Mouse (Mus musculus): ENCODE measurements around the gene Lce1b.
"Not testable (repeated sequence)": the region's sequence is repeated elsewhere in the genome, so short reads cannot be mapped to it uniquely, and the experiment has no call there.

Lce1b gene

DNA sequence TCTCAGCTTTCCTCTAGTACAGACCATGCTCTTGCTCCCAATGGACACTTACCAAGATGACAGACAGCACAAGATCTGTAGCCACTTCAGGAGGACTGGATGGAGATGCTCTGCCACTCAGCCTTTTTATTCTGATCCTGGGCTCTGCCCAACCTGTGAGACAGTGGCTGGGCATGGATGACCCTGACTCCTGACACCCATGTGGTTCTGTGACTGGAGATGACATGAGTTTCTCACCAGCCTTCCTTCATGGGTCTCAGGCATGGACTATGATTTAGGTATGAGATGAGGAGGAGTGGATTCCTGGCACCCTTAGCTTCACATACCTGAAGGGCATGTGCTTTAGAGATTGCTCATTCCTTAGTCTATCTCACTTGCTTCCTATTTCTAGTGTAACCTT, at the start of gene Lce1b:
Gene Lce1b (minus strand): TSS at position 101 of the 400 bp plus-strand sequence.
- Histone ChIP-seq H3K27me3 (ENCODE audit: control insufficient read depth, insufficient read depth, low read length, poor library complexity, severe bottlenecking) (no peaks in the 10 kb centered on the region), H3K36me3 (ENCODE audit: control insufficient read depth, insufficient read depth, low read length, poor library complexity, severe bottlenecking) (no peaks in the 10 kb centered on the region)
- no peak for DNase-seq (ENCODE audit: low read depth, low spot score)

DNA sequence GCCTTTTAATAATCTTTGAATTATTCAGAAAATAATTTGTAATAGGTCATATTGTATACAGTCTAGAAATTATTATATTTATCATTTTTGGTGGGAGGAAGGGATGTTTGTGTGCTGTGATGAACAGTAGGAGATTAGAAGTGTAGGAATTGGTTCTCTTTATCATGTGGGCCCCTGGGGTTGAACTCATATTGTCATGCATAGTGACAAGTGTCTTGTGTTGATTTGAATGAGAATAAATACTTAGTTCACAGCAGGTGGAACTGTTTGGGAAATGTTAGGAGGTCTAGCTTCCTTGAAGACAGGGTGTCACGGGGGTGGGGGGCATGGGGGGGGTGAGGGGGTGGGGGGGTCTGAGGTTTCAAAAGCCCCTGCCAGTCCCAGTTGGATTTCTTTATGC, 37.9 kb upstream of the Lce1b start:
- H3K36me3 ChIP-seq (ENCODE audit: control insufficient read depth, insufficient read depth, low read length, poor library complexity, severe bottlenecking): no peaks in the 10 kb centered on the region
- no peaks in the 10 kb centered on the region for H3K27me3 ChIP-seq (ENCODE audit: control insufficient read depth, insufficient read depth, low read length, poor library complexity, severe bottlenecking)
- DNase-seq (ENCODE audit: low read depth, low spot score): no peak

DNA sequence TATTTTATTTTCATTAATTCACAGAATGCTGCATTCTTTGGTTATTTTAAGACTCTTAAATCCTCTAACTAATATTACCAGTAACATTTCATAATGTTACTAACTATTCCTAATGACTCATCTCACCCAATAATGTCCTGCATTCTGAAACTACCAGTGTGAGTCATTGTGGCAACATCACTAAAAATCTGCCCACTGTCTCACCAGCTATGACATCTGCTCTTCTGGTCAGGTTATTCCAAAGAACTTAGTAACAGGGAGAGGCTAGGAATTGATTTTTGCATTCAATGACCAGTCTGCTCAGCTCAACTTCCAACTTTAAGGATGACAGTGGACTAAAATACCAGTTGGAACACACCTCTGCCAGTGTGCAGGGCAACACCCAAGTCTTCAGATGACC, 35.0 kb upstream of the Lce1b start:
- DNase-seq (ENCODE audit: low read depth, low spot score): no peak
- H3K36me3 ChIP-seq (ENCODE audit: control insufficient read depth, insufficient read depth, low read length, poor library complexity, severe bottlenecking): no peaks in the 10 kb centered on the region
- no peaks in the 10 kb centered on the region for H3K27me3 ChIP-seq (ENCODE audit: control insufficient read depth, insufficient read depth, low read length, poor library complexity, severe bottlenecking)

DNA sequence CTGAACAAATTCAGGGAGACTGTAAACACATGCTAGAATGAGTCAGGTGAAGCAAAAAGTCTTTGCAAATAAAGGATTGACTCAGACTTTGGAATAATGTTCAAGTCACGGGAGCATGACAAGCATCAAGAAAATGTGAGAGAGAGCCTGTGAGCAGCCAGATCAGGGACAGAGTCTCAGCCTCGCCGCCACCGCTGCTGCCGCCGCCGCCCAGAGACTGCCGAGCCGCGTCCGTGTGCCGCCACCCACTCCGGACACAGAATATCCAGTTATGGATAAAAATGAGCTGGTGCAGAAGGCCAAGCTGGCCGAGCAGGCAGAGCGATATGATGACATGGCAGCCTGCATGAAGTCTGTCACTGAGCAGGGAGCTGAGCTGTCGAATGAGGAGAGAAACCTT, 32.4 kb upstream of the Lce1b start:
- not testable (repeated sequence) for H3K36me3 ChIP-seq (ENCODE audit: control insufficient read depth, insufficient read depth, low read length, poor library complexity, severe bottlenecking); DNase-seq (ENCODE audit: low read depth, low spot score); H3K27me3 ChIP-seq (ENCODE audit: control insufficient read depth, insufficient read depth, low read length, poor library complexity, severe bottlenecking)

DNA sequence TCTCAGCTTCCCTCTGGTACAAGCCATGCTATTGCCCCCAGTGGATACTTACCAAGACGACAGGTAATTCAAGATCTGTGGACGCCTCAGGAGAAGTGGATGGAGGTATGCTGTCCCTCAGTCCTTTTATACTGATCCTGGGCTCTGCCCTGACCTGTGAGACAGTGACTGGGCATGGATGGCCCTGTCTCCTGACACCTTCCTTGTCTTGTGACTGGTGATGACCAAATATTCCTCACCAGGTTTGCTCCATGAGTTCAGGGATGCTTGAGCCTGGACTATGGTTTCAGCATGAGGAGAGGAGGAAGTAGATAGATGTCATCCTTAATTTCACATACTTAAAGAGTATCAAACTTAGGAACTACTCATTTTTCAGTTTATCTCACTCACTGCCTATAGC, 30.4 kb upstream of the Lce1b start, which contains the start of gene Lce1d:
Gene Lce1d (minus strand): TSS at position 101 of the 400 bp plus-strand sequence.
- Histone ChIP-seq H3K36me3 (ENCODE audit: control insufficient read depth, insufficient read depth, low read length, poor library complexity, severe bottlenecking) (no peaks in the 10 kb centered on the region), H3K27me3 (ENCODE audit: control insufficient read depth, insufficient read depth, low read length, poor library complexity, severe bottlenecking) (no peaks in the 10 kb centered on the region)
- no peak for DNase-seq (ENCODE audit: low read depth, low spot score)

DNA sequence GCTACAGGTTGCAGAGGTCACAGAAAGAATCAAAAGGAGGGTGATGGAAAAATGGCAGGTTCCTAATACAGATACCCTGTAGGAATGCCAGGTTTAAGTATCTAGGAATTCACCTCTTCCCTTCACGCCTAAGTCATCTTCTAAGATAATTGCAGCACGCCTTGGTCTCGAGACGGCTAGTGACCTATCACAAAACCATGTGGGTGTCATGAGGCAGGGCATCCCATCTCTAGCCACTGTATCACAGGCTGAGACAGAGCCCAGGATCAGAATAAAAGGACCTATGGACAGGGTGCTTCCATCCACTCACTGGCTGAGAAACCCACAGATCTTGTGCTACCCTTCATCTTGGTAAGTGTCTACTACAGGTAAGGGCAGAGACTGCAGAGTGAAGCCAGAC, 22.2 kb upstream of the Lce1b start, which contains the start of gene Lce1c:
Gene Lce1c (plus strand): TSS at position 301 of the 400 bp plus-strand sequence.
- H3K36me3 ChIP-seq (ENCODE audit: control insufficient read depth, insufficient read depth, low read length, poor library complexity, severe bottlenecking): no peaks in the 10 kb centered on the region
- no peaks in the 10 kb centered on the region for H3K27me3 ChIP-seq (ENCODE audit: control insufficient read depth, insufficient read depth, low read length, poor library complexity, severe bottlenecking)
- no peak for DNase-seq (ENCODE audit: low read depth, low spot score)

DNA sequence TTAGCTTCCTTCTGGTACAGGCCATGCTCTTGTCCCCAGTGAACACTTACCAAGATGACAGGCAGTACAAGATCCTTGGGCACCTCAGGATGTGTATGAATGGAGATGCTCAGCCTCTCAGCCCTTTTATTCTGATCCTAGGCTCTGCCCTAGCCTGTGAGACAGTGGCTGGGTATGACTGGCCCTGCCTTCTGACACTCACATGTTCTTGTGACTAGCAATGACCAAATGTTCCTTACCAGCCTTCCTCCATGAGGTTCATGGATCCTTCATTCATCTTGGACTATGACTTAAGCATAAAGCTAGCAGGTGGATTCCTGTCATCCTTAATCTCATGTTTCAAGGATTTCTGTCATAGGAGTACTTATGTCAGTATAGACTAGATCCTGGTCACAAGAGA, 13.5 kb upstream of the Lce1b start, which contains the start of gene Lce1a2:
Gene Lce1a2 (minus strand): TSS at position 101 of the 400 bp plus-strand sequence.
- no peak for DNase-seq (ENCODE audit: low read depth, low spot score)
- Histone ChIP-seq H3K36me3 (ENCODE audit: control insufficient read depth, insufficient read depth, low read length, poor library complexity, severe bottlenecking) (no peaks in the 10 kb centered on the region), H3K27me3 (ENCODE audit: control insufficient read depth, insufficient read depth, low read length, poor library complexity, severe bottlenecking) (no peaks in the 10 kb centered on the region)

DNA sequence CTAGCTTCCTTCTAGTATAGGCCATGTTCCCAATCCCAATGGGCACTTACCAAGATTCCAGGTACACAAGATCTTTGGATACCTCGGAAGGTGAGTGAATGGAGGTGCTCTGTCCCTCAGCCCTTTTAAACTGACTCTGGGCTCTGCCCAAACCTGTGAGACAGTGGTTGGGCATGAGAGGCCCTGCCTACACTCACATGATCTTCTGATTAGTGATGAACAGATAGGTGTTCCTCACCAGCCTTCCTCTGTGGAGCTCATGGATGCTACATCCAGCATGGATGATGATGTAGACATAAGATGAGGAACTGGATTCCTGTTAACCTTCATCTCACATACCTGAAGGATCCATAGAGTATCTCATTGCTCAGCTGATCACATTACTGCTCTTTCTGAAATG, 8.5 kb downstream of the Lce1b start, which contains the start of gene Lce1a1:
Gene Lce1a1 (minus strand): TSS at position 101 of the 400 bp plus-strand sequence.
- Histone ChIP-seq H3K36me3 (ENCODE audit: control insufficient read depth, insufficient read depth, low read length, poor library complexity, severe bottlenecking) (no peaks in the 10 kb centered on the region), H3K27me3 (ENCODE audit: control insufficient read depth, insufficient read depth, low read length, poor library complexity, severe bottlenecking) (no peaks in the 10 kb centered on the region)
- no peak for DNase-seq (ENCODE audit: low read depth, low spot score)

DNA sequence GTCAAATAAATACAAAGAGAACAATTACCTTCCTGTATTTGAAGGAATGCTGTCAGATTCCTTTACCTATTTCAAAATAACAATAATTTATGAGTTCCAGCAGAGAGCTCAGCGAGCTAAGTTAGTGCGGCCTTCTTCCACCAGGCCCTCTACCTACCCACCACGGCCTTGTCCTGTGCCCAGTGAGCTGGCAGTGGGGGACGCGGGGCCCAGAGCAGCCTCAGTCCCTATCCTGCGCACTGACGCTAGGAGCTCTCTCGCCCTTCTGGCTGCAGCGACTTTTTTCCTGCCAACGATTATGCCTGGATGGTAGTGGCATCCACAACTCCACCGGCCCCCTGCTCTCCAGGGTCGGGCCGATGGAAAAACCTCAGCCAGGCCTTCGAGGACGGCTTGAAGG, 16.9 kb downstream of the Lce1b start:
- Histone ChIP-seq H3K27me3 (ENCODE audit: control insufficient read depth, insufficient read depth, low read length, poor library complexity, severe bottlenecking) (no peaks in the 10 kb centered on the region), H3K36me3 (ENCODE audit: control insufficient read depth, insufficient read depth, low read length, poor library complexity, severe bottlenecking) (no peaks in the 10 kb centered on the region)
- DNase-seq (ENCODE audit: low read depth, low spot score): no peak

DNA sequence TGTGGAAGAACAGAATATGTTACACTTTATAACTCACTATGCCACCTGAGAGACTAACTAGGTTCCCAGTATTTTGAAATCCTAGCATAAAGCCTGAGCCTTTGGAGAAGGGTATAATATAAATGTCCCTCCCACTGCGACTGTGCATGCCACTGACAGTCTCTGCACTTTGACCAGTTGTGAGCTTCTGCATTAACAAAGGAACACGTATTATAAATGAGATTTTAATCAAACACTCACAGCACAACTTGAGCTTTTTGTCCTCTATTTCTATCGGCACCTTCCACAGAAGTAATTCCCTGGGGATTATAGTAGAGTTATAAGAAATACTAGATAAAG, 18.1 kb downstream of the Lce1b start:
- DNase-seq (ENCODE audit: low read depth, low spot score): no peak
- no peaks in the 10 kb centered on the region for H3K27me3 ChIP-seq (ENCODE audit: control insufficient read depth, insufficient read depth, low read length, poor library complexity, severe bottlenecking)
- H3K36me3 ChIP-seq (ENCODE audit: control insufficient read depth, insufficient read depth, low read length, poor library complexity, severe bottlenecking): no peaks in the 10 kb centered on the region

DNA sequence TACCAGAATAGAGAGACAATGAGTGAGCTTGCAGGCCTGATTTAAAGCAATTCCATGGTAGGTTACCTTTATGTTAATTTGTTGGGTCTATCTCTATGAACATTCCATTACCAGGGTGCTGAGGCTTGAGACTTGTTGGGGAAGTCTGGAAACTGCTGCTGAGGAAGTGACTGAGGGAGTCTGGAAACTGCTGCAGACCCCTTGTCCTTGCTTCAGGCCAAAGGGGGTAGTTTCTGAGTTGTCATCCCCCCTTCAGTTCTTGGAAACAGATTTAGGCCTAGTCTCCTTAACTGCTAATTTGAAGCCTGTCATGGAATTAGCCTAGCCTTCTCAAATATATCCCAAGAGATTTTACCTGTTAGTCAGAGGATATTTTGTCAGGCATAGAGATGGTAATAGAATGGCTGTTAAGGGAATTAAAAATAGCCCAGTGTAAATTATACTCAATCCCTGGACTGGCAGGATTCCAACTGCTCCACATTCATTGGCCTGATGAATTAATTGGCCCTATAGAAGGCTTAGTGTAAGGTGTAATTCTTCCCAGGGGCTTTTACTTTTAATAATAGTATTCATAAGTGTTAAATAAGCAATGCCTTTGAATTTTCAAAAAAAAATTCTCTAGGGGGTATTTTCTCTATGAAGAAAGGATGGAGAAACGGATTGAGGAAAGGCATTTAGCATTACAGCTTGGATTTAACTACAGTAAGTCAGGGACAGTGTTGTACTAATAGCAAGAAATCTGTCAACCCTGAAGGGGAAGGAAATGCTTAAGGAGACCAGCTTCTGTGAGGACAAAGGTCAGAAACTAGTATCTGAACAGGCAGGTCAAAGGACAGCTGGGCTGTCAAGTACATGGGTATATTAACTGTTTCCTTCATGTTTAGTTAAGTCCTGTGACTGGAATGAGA, 18.7 kb downstream of the Lce1b start:
- no peak for DNase-seq (ENCODE audit: low read depth, low spot score)
- Histone ChIP-seq H3K36me3 (ENCODE audit: control insufficient read depth, insufficient read depth, low read length, poor library complexity, severe bottlenecking) (no peaks in the 10 kb centered on the region), H3K27me3 (ENCODE audit: control insufficient read depth, insufficient read depth, low read length, poor library complexity, severe bottlenecking) (no peaks in the 10 kb centered on the region)

DNA sequence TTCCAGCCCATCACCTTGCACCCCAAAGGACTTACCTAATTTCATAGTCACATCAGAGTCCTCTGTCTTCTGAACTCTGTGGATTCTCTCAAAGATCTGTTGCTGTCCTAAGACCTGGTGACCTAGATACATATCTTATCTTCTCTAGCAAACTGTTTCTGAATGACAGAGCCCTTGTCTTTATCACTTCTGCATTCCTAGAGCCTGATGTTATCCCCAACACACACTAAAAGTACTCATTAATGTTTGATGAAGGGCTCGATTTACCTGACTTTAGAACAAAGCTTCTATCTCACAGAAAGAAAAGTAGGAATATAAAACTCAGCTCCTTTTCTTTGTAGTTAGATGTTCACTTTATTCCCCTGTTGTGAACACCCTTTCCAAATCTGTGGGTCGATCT, 35.2 kb downstream of the Lce1b start, which contains the start of gene Lce6a:
Gene Lce6a (minus strand): TSS at position 101 of the 400 bp plus-strand sequence.
- Histone ChIP-seq H3K36me3 (ENCODE audit: control insufficient read depth, insufficient read depth, low read length, poor library complexity, severe bottlenecking) (no peaks in the 10 kb centered on the region), H3K27me3 (ENCODE audit: control insufficient read depth, insufficient read depth, low read length, poor library complexity, severe bottlenecking) (no peaks in the 10 kb centered on the region)
- no peak for DNase-seq (ENCODE audit: low read depth, low spot score)

DNA sequence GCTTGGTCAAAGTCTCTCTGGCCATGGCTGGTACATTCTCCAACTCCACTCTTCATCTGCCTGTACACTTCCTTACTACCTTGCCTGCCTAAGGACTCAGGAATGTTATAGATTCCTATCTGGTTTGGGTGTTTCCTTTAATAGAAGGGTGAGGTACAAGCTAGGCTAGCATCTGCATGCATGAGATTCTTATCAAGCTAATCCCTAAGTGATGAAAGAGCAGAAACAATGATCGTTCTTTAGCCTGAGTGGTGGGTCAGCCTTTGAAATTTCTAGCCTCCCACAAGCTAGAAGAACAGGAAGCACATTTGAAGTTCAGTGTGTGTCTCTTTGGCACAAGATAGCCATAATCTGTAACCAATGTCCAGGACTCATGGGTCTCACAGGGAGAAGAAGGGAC, 46.9 kb downstream of the Lce1b start:
- no peaks in the 10 kb centered on the region for H3K36me3 ChIP-seq (ENCODE audit: control insufficient read depth, insufficient read depth, low read length, poor library complexity, severe bottlenecking)
- H3K27me3 ChIP-seq (ENCODE audit: control insufficient read depth, insufficient read depth, low read length, poor library complexity, severe bottlenecking): no peaks in the 10 kb centered on the region
- no peak for DNase-seq (ENCODE audit: low read depth, low spot score)

DNA sequence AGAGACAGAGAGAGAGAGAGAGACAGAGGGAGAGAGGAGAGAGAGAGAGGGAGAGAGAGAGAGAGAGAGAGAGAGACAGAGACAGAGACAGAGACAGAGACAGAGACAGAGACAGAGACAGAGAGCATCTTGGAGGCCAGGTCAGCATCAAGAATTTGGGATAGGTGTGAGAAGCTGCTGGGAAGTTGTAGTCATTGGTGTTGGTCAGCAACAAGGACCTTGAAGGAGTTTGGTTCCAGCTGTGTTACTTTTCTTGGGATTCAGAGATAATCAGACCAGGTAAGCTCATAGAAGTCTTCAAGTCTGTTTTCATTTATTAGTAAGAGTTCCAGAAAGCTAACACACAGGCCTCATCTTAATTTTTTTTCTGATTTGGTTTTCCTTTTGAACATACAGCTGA, 49.3 kb downstream of the Lce1b start, which contains the start of gene 2210017I01Rik:
Gene 2210017I01Rik (minus strand): TSS at position 101 of the 400 bp plus-strand sequence.
- no peaks in the 10 kb centered on the region for H3K36me3 ChIP-seq (ENCODE audit: control insufficient read depth, insufficient read depth, low read length, poor library complexity, severe bottlenecking)
- no peaks in the 10 kb centered on the region for H3K27me3 ChIP-seq (ENCODE audit: control insufficient read depth, insufficient read depth, low read length, poor library complexity, severe bottlenecking)
- DNase-seq (ENCODE audit: low read depth, low spot score): no peak

Measured in splenic B cell, adult 2 months (primary cell).